Mouse (Mus musculus) hematopoietic stem cell, adult 5-6 weeks (primary cell): ENCODE measurements around the gene Hist1h2bk. TPM values are rescaled to one million over a fixed set of nuclear protein-coding genes. Genes with fewer than 3 reads are reported as not detected.

Experiments used
- ATAC-seq, 2 experiments: fragments of 125-278 bp in 1 of 2; replicated peaks in 1 of 2; 2 replicates each; pipeline ENCODE4 v1.8.0; 2016 to 2017; ENCODE audit warnings: inconsistent platforms in 2 of 2, mild to moderate bottlenecking in 2 of 2, moderate number of reproducible peaks in 2 of 2, low read depth in 1 of 2, moderate TSS enrichment in 1 of 2; ENCODE audit not compliant: low FRiP score in 2 of 2, poor library complexity in 2 of 2, severe bottlenecking in 2 of 2, insufficient read depth in 1 of 2, low TSS enrichment in 1 of 2
- total RNA-seq: library from RNA; stranded (forward); fragments of 172-1452, 232-1000 nt; gene quantifications from 2 replicates; pipeline ENCODE4 v1.2.3, GENCODE M21; 2017

The Hist1h2bk gene
- total RNA-seq, 1 experiment from 2014 or later, result 735 TPM

- no peak for ATAC-seq
Observed at GRCm38 (mm10) chr13:22034443-22035266, 1.0 kb upstream of the Hist1h2bk start.

GRCm38 (mm10) chr13:22036149-22036956 is 683 bp downstream of the Hist1h2bk start:
- ATAC-seq, result peak in 1 of 2 experiments; percentile 10; a peak in 1 of 4 replicates

- no peak for ATAC-seq
Observed at GRCm38 (mm10) chr13:22036986-22037385, 1.3 kb downstream of the Hist1h2bk start.

GRCm38 (mm10) chr13:22037415-22037814 is 1.7 kb downstream of the Hist1h2bk start:
- ATAC-seq, result no peak

GRCm38 (mm10) chr13:22039364-22039763 is 3.7 kb downstream of the Hist1h2bk start:
- ATAC-seq, result no peak

GRCm38 (mm10) chr13:22039951-22040463 is 4.3 kb downstream of the Hist1h2bk start:
- no peak for ATAC-seq

GRCm38 (mm10) chr13:22040464-22041141 is 4.9 kb downstream of the Hist1h2bk start:
- ATAC-seq, result 0 out of 4 replicates have a peak, but pooled peaks of 1 of the 2 experiments have one; percentile 11

- ATAC-seq, result peak; percentile 57 to 61
Observed at GRCm38 (mm10) chr13:22041142-22041536, 5.5 kb downstream of the Hist1h2bk start, which contains the start of gene Hist1h4i. TSS of gene Hist1h4i (minus strand) at chr13:22041362.

- ATAC-seq, result no peak
Observed at GRCm38 (mm10) chr13:22041651-22042567, 6.2 kb downstream of the Hist1h2bk start.

GRCm38 (mm10) chr13:22042568-22043502 is 7.2 kb downstream of the Hist1h2bk start, which contains the start of the genes Hist1h2ag and Hist1h2bj:
TSS of gene Hist1h2ag (minus strand) at chr13:22042944.
TSS of gene Hist1h2bj (plus strand) at chr13:22043214.
- peak; percentile 79 to 86 for ATAC-seq

- ATAC-seq, result no peak
Observed at GRCm38 (mm10) chr13:22043503-22044431, 8.1 kb downstream of the Hist1h2bk start.

- no peak for ATAC-seq
Observed at GRCm38 (mm10) chr13:22044432-22045155, 8.9 kb downstream of the Hist1h2bk start.

- no peak for ATAC-seq
Observed at GRCm38 (mm10) chr13:22045311-22045710, 9.6 kb downstream of the Hist1h2bk start.

- no peak for ATAC-seq
Observed at GRCm38 (mm10) chr13:22049041-22049440, 13.4 kb downstream of the Hist1h2bk start.
